Mouse (Mus musculus): ENCODE measurements around the gene Kcns3. TPM values are rescaled to one million over a fixed set of nuclear protein-coding genes. Genes with fewer than 3 reads are reported as not detected.
"Not testable (repeated sequence)": the region's sequence is repeated elsewhere in the genome, so short reads cannot be mapped to it uniquely, and the experiment has no call there.

Kcns3 gene
- total RNA-seq, 2 experiments from 2014 or later = 0.22 to 0.57 TPM

GRCm38 (mm10) chr12:11088626-11089372, 62.1 kb downstream of the Kcns3 start:
- intact Hi-C loops (cut with DNase I) = no loop called here
- peak; percentile 2 to 6 for DNase-seq

GRCm38 (mm10) chr12:11086866-11087265, 64.0 kb downstream of the Kcns3 start:
- intact Hi-C loops (cut with DNase I) = no loop called here
- DNase-seq = no peak

GRCm38 (mm10) chr12:11071079-11071478, 79.8 kb downstream of the Kcns3 start:
- no peak for DNase-seq
- intact Hi-C loops (cut with DNase I) = no loop called here

- no peak for DNase-seq
- intact Hi-C loops (cut with DNase I) = no loop called here
Measured at GRCm38 (mm10) chr12:11066865-11067264, 84.0 kb downstream of the Kcns3 start.

GRCm38 (mm10) chr12:11052676-11053075, 98.2 kb downstream of the Kcns3 start:
- intact Hi-C loops (cut with DNase I); DNase-seq: not testable (repeated sequence)

- intact Hi-C loops (cut with DNase I) = no loop called here
- no peak for DNase-seq
Measured at GRCm38 (mm10) chr12:11041821-11042220, 109.0 kb downstream of the Kcns3 start.

Other genes starting within 250 kb of the Kcns3 start
- not detected for gene Msgn1, start 57.9 kb upstream of the Kcns3 start, total RNA-seq (2021)
- 1 to 10 TPM; 3.4 to 3.6 TPM for gene Gen1, start 114.7 kb upstream of the Kcns3 start, total RNA-seq (2021)
- 10 to 100 TPM; 54.8 to 56.7 TPM for gene Smc6, start 114.8 kb upstream of the Kcns3 start, total RNA-seq (2021)